Mouse (Mus musculus): ENCODE measurements at regions not wholly inside any gene's neighbourhood (a gene's known extent, or its start where the extent isn't known, plus 50 kb on each side); places are given as distances from the start of the nearest gene placed in this dataset.

DNA sequence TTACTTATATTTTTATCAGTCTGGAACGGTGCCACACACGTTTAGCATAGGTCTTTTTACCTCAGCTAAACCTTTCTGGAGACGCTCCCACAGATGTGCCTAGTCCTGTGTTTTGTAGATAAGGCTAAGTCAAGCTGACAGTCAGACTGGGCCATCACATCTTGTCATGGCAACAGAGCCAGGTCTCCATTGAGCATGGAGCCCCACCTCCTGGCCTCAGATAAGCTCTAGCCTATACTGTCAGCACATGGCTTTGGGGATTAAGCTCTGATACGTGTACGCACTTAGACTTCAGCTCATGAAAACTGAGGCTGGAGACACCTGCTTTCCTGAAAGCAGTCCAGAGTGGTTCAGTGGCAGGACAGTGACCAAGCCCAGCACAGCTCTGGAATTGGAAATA is 392.4 kb upstream of the Kcnab2 start:
- TF ChIP-seq CEBPB (IDR thresholded peaks at IDR 0.05; ENCODE audit: insufficient read depth, poor library complexity, severe bottlenecking) (no peak), USF1 (IDR thresholded peaks at IDR 0.05; ENCODE audit: low read depth) (no peak), TCF12 (IDR thresholded peaks at IDR 0.05; ENCODE audit: insufficient read depth, poor library complexity, severe bottlenecking) (no peak), MAX (IDR thresholded peaks at IDR 0.05; ENCODE audit: low read depth) (no peak), REST (IDR thresholded peaks at IDR 0.05; ENCODE audit: insufficient read depth, insufficient read length) (no peak), POLR2A (IDR thresholded peaks at IDR 0.05; ENCODE audit: insufficient read length, low read depth) (no peak), E2F4 (IDR thresholded peaks at IDR 0.05; ENCODE audit: insufficient read depth) (no peak), POLR2AphosphoS2 (IDR thresholded peaks at IDR 0.05; ENCODE audit: insufficient read length, low read depth) (no peak), TCF3 (IDR thresholded peaks at IDR 0.05; ENCODE audit: insufficient read length, low read depth) (no peak), MYOG (IDR thresholded peaks at IDR 0.05; ENCODE audit: control insufficient read depth in 1 of 3, insufficient read depth in 1 of 3, insufficient read length in 2 of 3, low read depth in 2 of 3) (no peak)
- no peaks in the 10 kb centered on the region for H3K79me2 ChIP-seq (ENCODE audit: control insufficient read depth, insufficient read depth)
- no peak overlapping the region for H3ac ChIP-seq (ENCODE audit: control insufficient read depth, insufficient read length)
- no peaks in the 10 kb centered on the region for H3K27me3 ChIP-seq (ENCODE audit: control insufficient read depth, insufficient read depth, insufficient read length)
- no peak overlapping the region for H3K4me3 ChIP-seq
- no peaks in the 10 kb centered on the region for H3K36me3 ChIP-seq (ENCODE audit: control insufficient read depth, insufficient read depth)
- no peak overlapping the region for H3K4me2 ChIP-seq (ENCODE audit: low read depth)

DNA sequence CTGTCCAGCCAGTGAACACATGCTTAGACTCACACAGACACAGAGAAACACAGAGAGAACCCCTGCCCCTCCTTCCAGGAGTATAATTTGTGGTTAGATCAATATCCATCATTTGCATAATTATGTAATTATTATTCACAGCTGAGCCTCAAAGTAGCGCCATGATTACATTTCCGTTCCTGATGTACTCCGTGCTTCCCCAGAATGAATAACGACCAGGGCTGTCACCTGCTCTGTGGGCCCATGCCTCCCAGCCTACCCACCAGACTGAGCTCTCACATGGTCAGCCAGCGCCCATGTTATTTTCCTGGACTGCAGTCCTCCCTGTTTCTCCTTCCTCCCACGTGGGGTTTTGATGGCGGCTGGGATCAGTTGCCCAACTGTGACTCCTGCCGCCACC is 388.2 kb upstream of the Kcnab2 start:
- no peaks in the 10 kb centered on the region for H3K27me3 ChIP-seq (ENCODE audit: control insufficient read depth, insufficient read depth, insufficient read length)
- H3K4me3 ChIP-seq: no peak overlapping the region
- H3K4me2 ChIP-seq (ENCODE audit: low read depth): no peak overlapping the region
- TF ChIP-seq E2F4 (IDR thresholded peaks at IDR 0.05; ENCODE audit: insufficient read depth): no peak
- TF ChIP-seq TCF3 (IDR thresholded peaks at IDR 0.05; ENCODE audit: insufficient read length, low read depth): no peak
- no peak for TF ChIP-seq MYOG (IDR thresholded peaks at IDR 0.05; ENCODE audit: control insufficient read depth in 1 of 3, insufficient read depth in 1 of 3, insufficient read length in 2 of 3, low read depth in 2 of 3)
- TF ChIP-seq POLR2AphosphoS2 (IDR thresholded peaks at IDR 0.05; ENCODE audit: insufficient read length, low read depth): no peak
- TF ChIP-seq MYOD1 (IDR thresholded peaks at IDR 0.05; ENCODE audit: control insufficient read depth in 1 of 3, insufficient read length in 2 of 3, low read depth in 2 of 3): no peak
- TF ChIP-seq SRF (IDR thresholded peaks at IDR 0.05; ENCODE audit: control insufficient read depth, insufficient read length, low read depth): no peak
- no peak for TF ChIP-seq CEBPB (IDR thresholded peaks at IDR 0.05; ENCODE audit: insufficient read depth, poor library complexity, severe bottlenecking)
- no peak for TF ChIP-seq MAX (IDR thresholded peaks at IDR 0.05; ENCODE audit: low read depth)
- no peak for TF ChIP-seq REST (IDR thresholded peaks at IDR 0.05; ENCODE audit: insufficient read depth, insufficient read length)
- no peak for TF ChIP-seq USF1 (IDR thresholded peaks at IDR 0.05; ENCODE audit: low read depth)
- TF ChIP-seq TCF12 (IDR thresholded peaks at IDR 0.05; ENCODE audit: insufficient read depth, poor library complexity, severe bottlenecking): no peak
- TF ChIP-seq POLR2A (IDR thresholded peaks at IDR 0.05; ENCODE audit: insufficient read length, low read depth): no peak
- no peaks in the 10 kb centered on the region for H3K79me2 ChIP-seq (ENCODE audit: control insufficient read depth, insufficient read depth)
- no peak overlapping the region for H3ac ChIP-seq (ENCODE audit: control insufficient read depth, insufficient read length)
- H3K36me3 ChIP-seq (ENCODE audit: control insufficient read depth, insufficient read depth): no peaks in the 10 kb centered on the region

DNA sequence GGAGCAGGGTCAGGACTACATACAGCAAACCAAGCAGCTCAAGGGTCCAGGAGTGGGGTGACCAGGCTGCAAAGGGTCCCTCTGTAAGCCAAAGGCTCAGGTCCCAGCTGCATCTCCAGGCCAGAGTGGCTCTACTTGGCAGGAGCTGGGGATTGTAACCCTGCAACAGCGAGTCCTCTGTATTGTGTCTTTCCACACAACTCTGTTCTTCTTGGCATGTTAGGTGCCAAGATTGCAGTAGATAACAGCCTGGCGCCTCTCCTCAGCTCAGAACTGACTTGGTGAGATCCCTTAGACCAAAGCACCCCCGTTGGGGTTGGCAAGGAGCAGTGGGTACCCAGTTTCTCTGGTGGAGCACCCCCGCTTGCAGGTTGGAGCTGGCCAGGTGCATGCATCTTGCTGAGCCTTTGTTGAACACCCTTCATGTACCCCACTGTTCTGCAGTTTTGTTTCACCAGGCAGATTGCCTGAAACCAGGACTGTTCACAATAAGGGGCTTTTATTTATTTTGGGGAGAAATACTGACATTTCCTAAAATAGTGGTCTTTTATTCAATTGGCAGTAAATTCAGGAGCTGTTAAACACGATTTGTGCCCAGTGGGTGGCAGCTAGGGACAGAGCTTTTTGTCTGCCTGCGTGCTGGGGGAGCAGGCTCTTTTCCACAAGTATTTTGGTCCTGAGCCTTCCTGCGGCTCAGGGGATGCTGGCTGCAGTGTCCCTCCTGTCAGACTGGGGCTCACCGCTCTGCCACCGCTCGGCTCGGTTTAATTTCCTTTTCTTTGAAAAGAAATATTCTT is 385.3 kb upstream of the Kcnab2 start:
- no peaks in the 10 kb centered on the region for H3K27me3 ChIP-seq (ENCODE audit: control insufficient read depth, insufficient read depth, insufficient read length)
- H3K79me2 ChIP-seq (ENCODE audit: control insufficient read depth, insufficient read depth): no peaks in the 10 kb centered on the region
- H3K36me3 ChIP-seq (ENCODE audit: control insufficient read depth, insufficient read depth): no peaks in the 10 kb centered on the region
- H3K4me2 ChIP-seq (ENCODE audit: low read depth): no peak overlapping the region
- TF ChIP-seq TCF3 (IDR thresholded peaks at IDR 0.05; ENCODE audit: insufficient read length, low read depth) (no peak), MYOG (IDR thresholded peaks at IDR 0.05; ENCODE audit: control insufficient read depth in 1 of 3, insufficient read depth in 1 of 3, insufficient read length in 2 of 3, low read depth in 2 of 3) (no peak), MAX (IDR thresholded peaks at IDR 0.05; ENCODE audit: low read depth) (no peak), POLR2A (IDR thresholded peaks at IDR 0.05; ENCODE audit: insufficient read length, low read depth) (no peak), TCF12 (IDR thresholded peaks at IDR 0.05; ENCODE audit: insufficient read depth, poor library complexity, severe bottlenecking) (no peak), CEBPB (IDR thresholded peaks at IDR 0.05; ENCODE audit: insufficient read depth, poor library complexity, severe bottlenecking) (no peak), SRF (IDR thresholded peaks at IDR 0.05; ENCODE audit: control insufficient read depth, insufficient read length, low read depth) (no peak), E2F4 (IDR thresholded peaks at IDR 0.05; ENCODE audit: insufficient read depth) (no peak), USF1 (IDR thresholded peaks at IDR 0.05; ENCODE audit: low read depth) (no peak), REST (IDR thresholded peaks at IDR 0.05; ENCODE audit: insufficient read depth, insufficient read length) (no peak), POLR2AphosphoS2 (IDR thresholded peaks at IDR 0.05; ENCODE audit: insufficient read length, low read depth) (no peak), MYOD1 (IDR thresholded peaks at IDR 0.05; ENCODE audit: control insufficient read depth in 1 of 3, insufficient read length in 2 of 3, low read depth in 2 of 3) (no peak)
- no peak overlapping the region for H3ac ChIP-seq (ENCODE audit: control insufficient read depth, insufficient read length)
- no peak overlapping the region for H3K4me3 ChIP-seq

DNA sequence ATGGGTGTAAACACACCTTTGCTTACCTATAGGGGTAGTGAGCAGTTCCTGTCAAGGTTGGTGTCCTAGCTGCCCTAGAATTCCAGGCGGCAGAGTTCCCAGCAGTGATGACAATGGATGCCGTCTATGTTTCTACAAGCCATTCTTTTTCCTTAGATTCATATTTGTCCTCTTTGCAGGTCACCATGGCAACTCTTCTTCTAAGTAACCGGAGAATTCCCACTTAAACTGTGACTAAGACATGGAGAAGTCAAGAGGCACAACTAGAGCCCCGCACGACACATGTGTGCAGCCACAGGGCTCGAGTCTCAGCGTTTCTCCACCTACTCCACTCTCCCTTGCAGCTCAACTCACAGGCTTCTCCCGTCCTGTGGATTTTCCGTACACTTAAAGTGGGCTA is 381.5 kb upstream of the Kcnab2 start:
- TF ChIP-seq POLR2AphosphoS2 (IDR thresholded peaks at IDR 0.05; ENCODE audit: insufficient read length, low read depth) (no peak), POLR2A (IDR thresholded peaks at IDR 0.05; ENCODE audit: insufficient read length, low read depth) (no peak), MYOG (IDR thresholded peaks at IDR 0.05; ENCODE audit: control insufficient read depth in 1 of 3, insufficient read depth in 1 of 3, insufficient read length in 2 of 3, low read depth in 2 of 3) (no peak), REST (IDR thresholded peaks at IDR 0.05; ENCODE audit: insufficient read depth, insufficient read length) (no peak), TCF3 (IDR thresholded peaks at IDR 0.05; ENCODE audit: insufficient read length, low read depth) (no peak), CEBPB (IDR thresholded peaks at IDR 0.05; ENCODE audit: insufficient read depth, poor library complexity, severe bottlenecking) (no peak), MAX (IDR thresholded peaks at IDR 0.05; ENCODE audit: low read depth) (no peak), TCF12 (IDR thresholded peaks at IDR 0.05; ENCODE audit: insufficient read depth, poor library complexity, severe bottlenecking) (no peak)
- Histone ChIP-seq H3K4me3 (no peak overlapping the region), H3K36me3 (ENCODE audit: control insufficient read depth, insufficient read depth) (no peaks in the 10 kb centered on the region), H3ac (ENCODE audit: control insufficient read depth, insufficient read length) (no peak overlapping the region), H3K27me3 (ENCODE audit: control insufficient read depth, insufficient read depth, insufficient read length) (no peaks in the 10 kb centered on the region), H3K4me2 (ENCODE audit: low read depth) (no peak overlapping the region), H3K79me2 (ENCODE audit: control insufficient read depth, insufficient read depth) (no peaks in the 10 kb centered on the region)

Measured in myocyte (in vitro differentiated cells).